Mouse (Mus musculus): Measurements from ENCODE around the gene Slc6a19.

GRCm38 (mm10) chr13:73720241-73720640 lies 15.6 kb upstream of the Slc6a19 start:
- TF ChIP-seq POLR2A (IDR thresholded peaks at IDR 0.05; ENCODE audit: control insufficient read depth in 1 of 2, insufficient read depth in 1 of 2, low read depth in 1 of 2, low read length in 2 of 2, poor library complexity in 1 of 2) = no peak
- TF ChIP-seq MAFK (IDR thresholded peaks at IDR 0.05; ENCODE audit: borderline replicate concordance, low read depth, low read length) = no peak
- TF ChIP-seq USF2 (IDR thresholded peaks at IDR 0.05; ENCODE audit: borderline replicate concordance in 1 of 2, insufficient read depth in 1 of 2, low read depth in 1 of 2, low read length in 2 of 2) = no peak
- no peak for TF ChIP-seq MAX (IDR thresholded peaks at IDR 0.05; ENCODE audit: low read length)
- no peak for TF ChIP-seq ZKSCAN1 (IDR thresholded peaks at IDR 0.05; ENCODE audit: low read depth, low read length)
- TF ChIP-seq NRF1 (IDR thresholded peaks at IDR 0.05; ENCODE audit: insufficient read depth, low read depth, low read length, poor library complexity, severe bottlenecking) = no peak
- no peak for TF ChIP-seq CTCF (IDR thresholded peaks at IDR 0.05 in 2 of 3, conservative IDR thresholded peaks at IDR 0.05 in 1 of 3; ENCODE audit: control insufficient read depth in 1 of 3, insufficient read depth in 1 of 3, low read depth in 2 of 3, low read length in 3 of 3, poor library complexity in 1 of 3, severe bottlenecking in 1 of 3)
- no peak for TF ChIP-seq ZNF384 (IDR thresholded peaks at IDR 0.05; ENCODE audit: low read depth, low read length)
- TF ChIP-seq SMC3 (IDR thresholded peaks at IDR 0.05; ENCODE audit: low read depth, low read length) = no peak
- no peak for TF ChIP-seq GABPA (IDR thresholded peaks at IDR 0.05; ENCODE audit: low read depth, low read length)
- TF ChIP-seq POLR2AphosphoS2 (IDR thresholded peaks at IDR 0.05; ENCODE audit: low read length) = no peak
- TF ChIP-seq EP300 (IDR thresholded peaks at IDR 0.05; ENCODE audit: low read depth in 1 of 2, low read length in 2 of 2) = no peak
